Mouse (Mus musculus) embryonic facial prominence, embryonic 15.5 days (tissue): ENCODE results near the gene Sigmar1. TPM values are rescaled to one million over a fixed set of nuclear protein-coding genes. Genes with fewer than 3 reads are reported as not detected.
"Not testable (repeated sequence)": the region's sequence is repeated elsewhere in the genome, so short reads cannot be mapped to it uniquely, and the experiment has no call there.

ENCODE experiments used
- ATAC-seq: fragments of 200-750 bp; cut with Nextera tagmentation; 2 replicates; pipeline ENCODE4 v1.8.0; 2017; ENCODE audit warnings: low read depth, moderate TSS enrichment; ENCODE audit not compliant: insufficient number of reproducible peaks, low FRiP score, low TSS enrichment
- H3K27ac ChIP-seq: fragments of 300-500 bp; sonication (generic); replicated peaks from 2 replicates; pipeline ENCODE4 v1.5.1; 2015; ENCODE audit warnings: mild to moderate bottlenecking, inconsistent platforms
- H3K27me3 ChIP-seq: fragments of 300-500 bp; sonication (generic); 2 replicates; pipeline ENCODE4 v1.6.1; 2015; ENCODE audit warnings: inconsistent platforms
- H3K36me3 ChIP-seq: fragments of 300-500 bp; sonication (generic); 2 replicates; pipeline ENCODE4 v1.6.1; 2015; ENCODE audit warnings: mild to moderate bottlenecking, inconsistent platforms
- H3K4me1 ChIP-seq: fragments of 300-500 bp; sonication (generic); 2 replicates; pipeline ENCODE4 v1.6.1; 2015; ENCODE audit warnings: inconsistent platforms
- H3K4me2 ChIP-seq: fragments of 300-500 bp; sonication (generic); replicated peaks from 2 replicates; pipeline ENCODE4 v1.6.1; 2015; ENCODE audit warnings: mild to moderate bottlenecking, inconsistent platforms
- H3K4me3 ChIP-seq: fragments of 300-500 bp; sonication (generic); replicated peaks from 2 replicates; pipeline ENCODE4 v1.5.1; 2015; ENCODE audit warnings: mild to moderate bottlenecking, inconsistent platforms
- H3K9ac ChIP-seq: fragments of 300-500 bp; sonication (generic); 2 replicates; pipeline ENCODE4 v1.6.1; 2015; ENCODE audit warnings: inconsistent platforms
- H3K9me3 ChIP-seq: fragments of 300-500 bp; sonication (generic); replicated peaks from 2 replicates; pipeline ENCODE4 v1.6.1; 2016; ENCODE audit warnings: inconsistent platforms
- WGBS: fragments of 180-500 bp; shearing (Covaris S2); methylation state at CpG from one replicate; pipeline ENCODE4 v1.1.7; 2015; 5-methylcytosine and 5-hydroxymethylcytosine counted together
- polyA plus RNA-seq: library from polyadenylated mRNA; unstranded; fragments of >200 nt; fragmentation: Nextera tagmentation; extraction: Ambion mirVana; gene quantifications from 2 replicates; pipeline ENCODE4 v1.2.1, GENCODE M21; 2015

Sigmar1 gene
- polyA plus RNA-seq = 75.9 and 79.7 TPM in 2 replicates

- no peaks in the 10 kb centered on the region for H3K27me3 ChIP-seq
- H3K4me3 ChIP-seq = peak within 1 kb of the TSS; percentile 86
- peak within 1 kb of the TSS; percentile 79 for H3K9ac ChIP-seq
- under 1% methylated on average over 57 of the region's 57 CpGs for WGBS
- H3K36me3 ChIP-seq = peaks cover 13% of the 10 kb centered on the region; the same call in 1 of the 2 replicates
- ATAC-seq = peak; percentile 66
- H3K9me3 ChIP-seq = no peaks in the 10 kb centered on the region
- H3K4me2 ChIP-seq = peak within 1 kb of the TSS; percentile 91
- peak within 1 kb of the TSS; percentile 91 for H3K27ac ChIP-seq
- H3K4me1 ChIP-seq = peaks cover 26% of the 10 kb centered on the region
Observed at GRCm38 (mm10) chr4:41755338-41756305, at the start of gene Sigmar1. Sigmar1 (minus strand) TSS chr4:41756157.

DNA sequence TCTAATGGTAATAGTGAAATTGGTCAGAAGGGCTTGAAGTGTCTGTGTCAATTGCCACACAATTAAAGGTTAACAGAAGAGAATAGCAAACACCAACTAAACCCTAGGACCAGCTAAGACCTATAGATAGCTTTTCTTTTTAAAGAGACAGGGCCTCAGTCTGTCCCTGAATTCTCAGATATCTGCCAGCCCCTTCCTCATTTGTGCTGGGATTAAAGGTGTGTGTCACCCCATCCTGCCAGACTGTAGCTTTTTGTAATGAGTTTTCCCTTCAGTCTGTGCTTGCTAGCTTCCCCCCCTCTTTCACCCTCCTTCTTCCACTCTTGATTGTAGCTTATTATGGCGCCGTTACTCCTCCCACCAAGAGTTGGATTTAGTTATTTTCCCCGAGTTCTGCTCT lies 27.2 kb upstream of the Sigmar1 start:
- ATAC-seq, H3K4me3 ChIP-seq, H3K9ac ChIP-seq, H3K36me3 ChIP-seq, H3K27me3 ChIP-seq, H3K4me1 ChIP-seq, H3K9me3 ChIP-seq, H3K27ac ChIP-seq, H3K4me2 ChIP-seq: not testable (repeated sequence)
- 25% methylated on average over 3 of the region's 3 CpGs for WGBS

DNA sequence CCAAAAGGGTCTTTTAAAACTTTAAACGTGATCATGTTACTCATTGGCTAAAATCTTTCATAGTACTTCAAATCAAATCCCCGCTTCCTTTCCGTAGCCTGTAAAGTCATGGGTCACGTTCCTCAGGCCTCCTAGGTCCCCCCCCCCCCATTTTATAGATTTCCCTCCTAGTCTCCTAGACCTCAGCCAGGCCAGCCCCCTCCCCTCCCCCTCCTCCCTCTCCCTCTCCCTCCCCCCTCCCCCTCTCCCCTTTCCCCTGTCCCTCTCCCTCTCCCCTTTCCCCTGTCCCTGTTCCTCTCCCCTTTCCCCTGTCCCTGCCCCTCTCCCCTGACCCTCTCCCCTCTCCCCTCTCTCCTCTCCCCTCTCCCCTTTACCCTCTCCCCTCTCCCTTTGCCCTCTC lies 26.8 kb upstream of the Sigmar1 start:
- not testable (repeated sequence) for H3K4me2 ChIP-seq, H3K27ac ChIP-seq
- WGBS = 20% methylated on average over 4 of the region's 4 CpGs

GRCm38 (mm10) chr4:41781748-41782485 lies 26.0 kb upstream of the Sigmar1 start:
- H3K27me3 ChIP-seq, H3K4me1 ChIP-seq, H3K27ac ChIP-seq, H3K9me3 ChIP-seq, H3K36me3 ChIP-seq, H3K4me3 ChIP-seq, ATAC-seq, H3K9ac ChIP-seq: not testable (repeated sequence)
- WGBS = 8% methylated on average over 15 of the region's 21 CpGs
- H3K4me2 ChIP-seq = peak overlapping the region; percentile 22; the same call in 1 of the 2 replicates

More for the DNA sequence above, 26.8 kb upstream of the Sigmar1 start:
- not testable (repeated sequence) for H3K4me3 ChIP-seq, ATAC-seq, H3K36me3 ChIP-seq, H3K4me1 ChIP-seq, H3K27me3 ChIP-seq, H3K9ac ChIP-seq, H3K9me3 ChIP-seq

GRCm38 (mm10) chr4:41781271-41781670 lies 25.3 kb upstream of the Sigmar1 start:
- not testable (repeated sequence) for H3K4me2 ChIP-seq, H3K27me3 ChIP-seq, H3K4me3 ChIP-seq, H3K27ac ChIP-seq, H3K4me1 ChIP-seq, H3K9ac ChIP-seq, H3K9me3 ChIP-seq, ATAC-seq, H3K36me3 ChIP-seq
- 15% methylated on average over 8 of the region's 9 CpGs for WGBS

- H3K36me3 ChIP-seq, H3K4me1 ChIP-seq, H3K27me3 ChIP-seq, ATAC-seq, H3K4me3 ChIP-seq, H3K9ac ChIP-seq, H3K9me3 ChIP-seq, H3K4me2 ChIP-seq, H3K27ac ChIP-seq: not testable (repeated sequence)
- 82% methylated on average over 1 of the region's 1 CpGs for WGBS
Observed at GRCm38 (mm10) chr4:41775840-41776239, 19.9 kb upstream of the Sigmar1 start.

DNA sequence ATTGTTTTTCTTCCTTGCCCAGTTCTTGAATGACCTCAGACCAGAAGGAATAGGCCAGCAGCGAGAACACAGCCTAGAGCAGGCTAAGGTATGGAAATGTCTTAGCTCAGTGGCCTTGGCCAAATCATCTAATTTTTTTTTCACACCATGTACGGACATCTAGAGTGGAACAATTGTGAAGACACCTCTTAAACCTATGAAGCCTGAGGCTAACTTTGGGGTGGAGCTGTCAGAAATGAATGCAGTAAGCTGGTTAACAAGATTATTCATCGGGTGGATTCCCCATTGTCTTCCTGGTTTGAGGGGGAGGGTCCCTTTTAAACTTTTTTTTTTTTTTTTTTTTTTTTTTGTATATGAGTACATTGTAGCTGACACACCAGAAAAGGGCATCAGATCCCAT lies 18.5 kb upstream of the Sigmar1 start:
- not testable (repeated sequence) for ATAC-seq, H3K9me3 ChIP-seq, H3K36me3 ChIP-seq, H3K9ac ChIP-seq, H3K4me1 ChIP-seq, H3K27me3 ChIP-seq
- Histone ChIP-seq H3K27ac (peak overlapping the region; percentile 58; the same call in 1 of the 2 replicates), H3K4me3 (peak overlapping the region; percentile 45), H3K4me2 (peak overlapping the region; percentile 52)
- WGBS = 56% methylated on average over 3 of the region's 3 CpGs

DNA sequence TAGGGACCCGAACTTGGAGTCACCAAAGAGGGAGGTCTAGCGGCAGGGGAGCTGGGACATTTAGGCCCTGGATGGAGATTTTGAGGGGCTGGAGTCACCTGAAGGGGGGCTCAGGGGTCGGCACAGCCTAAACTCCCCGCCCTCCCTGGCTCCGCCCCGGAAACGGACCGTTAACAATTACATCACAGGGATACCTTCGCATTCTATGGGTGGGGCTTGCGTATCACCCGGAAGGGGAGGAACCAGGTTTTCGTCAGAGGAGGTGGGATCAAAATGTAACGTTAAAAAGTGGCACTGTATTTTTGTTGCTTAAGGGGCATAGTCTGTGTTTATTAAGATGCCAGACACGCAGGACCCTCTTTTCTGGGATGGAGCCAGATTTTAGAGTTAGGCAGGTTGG lies 18.0 kb upstream of the Sigmar1 start, which contains the start of gene Ccl27a:
Gene Ccl27a, minus strand, starts transcription at position 246 of the 400 bp plus-strand sequence.
- H3K27me3 ChIP-seq, H3K9me3 ChIP-seq, H3K9ac ChIP-seq, H3K4me1 ChIP-seq, H3K36me3 ChIP-seq, ATAC-seq: not testable (repeated sequence)
- H3K4me2 ChIP-seq = peak within 1 kb of the TSS; percentile 52
- peak within 1 kb of the TSS; percentile 45 for H3K4me3 ChIP-seq
- peak within 1 kb of the TSS; percentile 63; the same call in 1 of the 2 replicates for H3K27ac ChIP-seq
- under 1% methylated on average over 12 of the region's 14 CpGs for WGBS

DNA sequence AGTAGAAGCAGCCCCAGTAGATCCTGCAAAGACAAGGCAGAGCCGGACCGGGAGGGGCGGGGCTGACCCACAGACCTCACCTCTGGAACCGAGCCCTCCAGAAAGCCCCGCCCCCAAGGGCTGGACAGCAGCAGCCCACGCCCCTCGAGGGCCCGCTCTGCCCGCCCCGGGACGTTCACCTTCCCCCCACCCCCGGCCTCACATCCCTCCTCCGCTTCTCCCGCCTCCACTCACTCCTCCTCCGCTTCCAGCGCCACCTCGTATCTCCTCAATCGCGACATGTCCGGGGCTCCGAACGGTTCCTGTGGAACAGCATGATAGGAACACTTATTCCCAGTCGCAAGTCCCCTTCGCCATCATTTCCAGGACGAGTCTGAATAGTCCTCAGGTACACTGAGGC lies 17.5 kb upstream of the Sigmar1 start:
- H3K9ac ChIP-seq, H3K27me3 ChIP-seq, H3K36me3 ChIP-seq, H3K4me1 ChIP-seq, ATAC-seq, H3K9me3 ChIP-seq: not testable (repeated sequence)
- Histone ChIP-seq H3K4me2 (peak overlapping the region; percentile 52), H3K4me3 (peak overlapping the region; percentile 45), H3K27ac (peak overlapping the region; percentile 63; the same call in 1 of the 2 replicates)
- WGBS = 2% methylated on average over 15 of the region's 25 CpGs

GRCm38 (mm10) chr4:41772946-41773345 lies 17.0 kb upstream of the Sigmar1 start:
- 3% methylated on average over 7 of the region's 16 CpGs for WGBS
- not testable (repeated sequence) for H3K36me3 ChIP-seq, H3K9ac ChIP-seq

DNA sequence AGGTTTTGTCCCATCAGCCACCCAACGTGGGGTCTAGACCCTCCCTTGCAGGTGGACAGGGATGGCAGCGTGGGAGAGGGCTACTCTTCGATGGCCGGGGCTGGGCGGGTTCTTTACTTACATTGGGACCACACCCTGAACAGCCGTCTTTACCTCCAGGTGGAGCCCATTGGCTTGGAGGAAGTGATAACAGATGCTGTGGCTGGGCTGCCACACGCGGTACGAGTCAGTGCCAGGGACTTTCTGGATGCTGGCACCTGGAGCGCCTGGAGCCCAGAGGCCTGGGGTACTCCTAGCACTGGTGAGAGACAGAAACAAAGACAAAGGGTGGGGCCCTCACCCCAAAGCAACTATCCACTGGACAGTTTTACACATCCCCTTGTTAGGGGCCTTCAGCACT lies 11.3 kb upstream of the Sigmar1 start:
- WGBS = 72% methylated on average over 10 of the region's 10 CpGs
- H3K9me3 ChIP-seq = not testable (repeated sequence)

More at GRCm38 (mm10) chr4:41772946-41773345, 17.0 kb upstream of the Sigmar1 start:
- Histone ChIP-seq H3K4me3 (peak overlapping the region; percentile 22; the same call in 1 of the 2 replicates), H3K4me2 (peak overlapping the region; percentile 38; the same call in 1 of the 2 replicates)
- H3K9me3 ChIP-seq, ATAC-seq, H3K27me3 ChIP-seq, H3K27ac ChIP-seq, H3K4me1 ChIP-seq: not testable (repeated sequence)

More for the DNA sequence above, 11.3 kb upstream of the Sigmar1 start:
- not testable (repeated sequence) for ATAC-seq, H3K27ac ChIP-seq, H3K9ac ChIP-seq, H3K4me2 ChIP-seq, H3K27me3 ChIP-seq, H3K4me3 ChIP-seq
- Histone ChIP-seq H3K36me3 (peaks cover 12% of the 10 kb centered on the region), H3K4me1 (peaks cover 11% of the 10 kb centered on the region)
